Mouse (Mus musculus): ENCODE measurements around the gene Nrde2.

GRCm38 (mm10) chr12:100104530-100104929, 54.9 kb downstream of the Nrde2 start:
- TF ChIP-seq EP300 (IDR thresholded peaks at IDR 0.05) (no peak), CTCF (IDR thresholded peaks at IDR 0.05) (no peak)
